Mouse (Mus musculus) naive thymus-derived CD4-positive, alpha-beta T cell, adult 5 months (primary cell): ENCODE results near the gene Pla2g4b. TPM values are rescaled to one million over a fixed set of nuclear protein-coding genes. Genes with fewer than 3 reads are reported as not detected.

ENCODE experiments used
- polyA plus RNA-seq: library from polyadenylated mRNA; unstranded; fragments of 100-300 nt; shearing (Covaris generic); gene quantifications from one replicate; pipeline ENCODE4 v1.2.1, GENCODE M21; 2017

The Pla2g4b gene
- polyA plus RNA-seq: 2.0 TPM

DNA sequence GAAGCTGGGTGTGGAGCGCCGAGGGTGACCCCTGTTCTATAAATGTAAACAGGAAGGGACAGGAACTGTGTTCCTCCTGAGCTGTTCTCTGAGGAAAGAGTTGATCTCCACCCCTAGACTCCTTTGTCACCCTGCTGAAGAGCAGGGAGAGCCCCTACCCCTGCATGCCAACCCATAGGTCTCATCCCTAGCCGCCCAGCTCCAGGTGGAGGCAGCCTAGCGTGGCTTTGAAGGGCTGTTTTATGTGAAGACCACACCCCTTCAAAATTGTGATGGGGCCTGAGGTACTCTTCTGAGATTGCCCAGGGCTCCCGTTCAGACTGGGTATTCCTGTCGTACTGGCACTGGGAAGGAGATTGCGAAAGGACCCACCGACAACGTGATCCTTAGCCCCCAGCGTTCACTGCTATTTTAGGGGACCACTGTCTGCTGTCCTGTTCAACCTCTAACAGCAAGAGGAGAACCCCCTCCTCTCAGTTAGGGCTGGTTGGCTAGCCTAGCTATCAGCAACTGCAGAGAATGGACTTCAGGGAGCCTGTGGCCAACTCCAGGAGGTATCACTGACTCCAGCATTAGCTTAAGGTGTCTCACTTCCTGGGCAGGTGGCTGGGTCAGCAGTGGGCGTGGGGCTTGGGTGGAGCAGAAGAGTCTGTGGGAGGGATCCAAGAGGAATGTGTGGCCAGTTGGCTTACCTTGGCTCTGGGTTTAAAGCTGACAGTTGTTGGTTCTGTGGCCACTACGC is at the start of gene Pla2g4b:
Pla2g4b (plus strand) TSS at position 692 of the 742 bp plus-strand sequence.

DNA sequence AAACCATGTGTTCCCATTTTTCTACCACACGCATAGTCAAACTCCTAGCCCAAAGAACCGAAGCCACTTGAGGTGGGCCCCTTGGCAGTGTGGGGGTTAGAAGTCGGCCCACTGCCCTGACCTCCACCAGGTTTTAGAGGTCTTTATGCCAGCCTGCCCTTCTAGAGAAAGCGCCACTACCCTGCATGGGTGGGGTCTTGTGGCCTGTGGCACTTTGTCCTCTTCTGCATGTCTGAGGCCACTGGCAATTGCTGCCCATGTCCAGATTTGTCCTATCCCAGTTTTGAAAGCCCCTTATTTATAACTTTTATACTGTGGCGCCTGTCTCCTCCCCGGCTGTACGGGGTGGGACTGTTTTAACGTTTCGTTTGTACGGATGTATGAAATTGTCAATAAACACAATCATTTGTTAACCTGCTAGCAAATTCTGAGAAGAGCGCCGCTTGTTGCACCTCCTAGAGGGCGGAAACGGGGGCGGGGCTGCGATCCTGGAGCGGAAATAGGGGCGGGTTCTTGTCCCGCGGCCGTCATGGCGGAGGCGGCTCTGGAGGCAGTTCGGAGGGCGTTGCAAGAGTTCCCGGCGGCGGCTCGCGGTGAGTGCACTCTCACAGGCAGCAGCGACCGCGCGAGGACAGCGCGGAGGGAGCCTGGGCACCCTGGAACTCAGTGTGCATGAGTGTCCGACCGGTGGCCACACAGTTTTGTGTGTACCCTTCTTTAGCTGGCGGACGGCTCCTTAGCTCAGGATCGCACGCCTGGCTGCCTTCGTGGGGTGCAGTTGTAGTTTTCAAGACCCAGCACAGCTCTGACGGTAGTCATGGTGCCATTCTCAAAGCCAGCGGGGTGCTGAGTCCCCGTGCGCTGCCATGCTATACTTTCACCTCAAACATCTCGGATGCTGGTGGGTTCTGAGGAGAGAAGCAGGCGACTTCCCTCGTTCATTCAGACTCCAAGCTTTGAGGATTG is 6.0 kb upstream of the Pla2g4b start, which contains the start of the genes Jmjd7 and Gm28042:
Jmjd7 (plus strand) TSS at position 500 of the 966 bp plus-strand sequence.
Gm28042 (plus strand) TSS at position 510 of the 966 bp plus-strand sequence.

Other genes starting within 250 kb of the Pla2g4b start
- gene Rpap1, start 245.9 kb upstream of the Pla2g4b start, polyA plus RNA-seq: 28.7 TPM
- gene Tyro3, start 235.7 kb upstream of the Pla2g4b start, polyA plus RNA-seq: 3.2 TPM
- 46.6 TPM for gene Mga, start 136.2 kb upstream of the Pla2g4b start, polyA plus RNA-seq
- gene Mapkbp1, start 60.7 kb upstream of the Pla2g4b start, polyA plus RNA-seq: 4.1 TPM
- gene Jmjd7, start 5.9 kb upstream of the Pla2g4b start, polyA plus RNA-seq: 9.0 TPM
- 2.5 TPM for gene Gm28042, start 5.9 kb upstream of the Pla2g4b start, polyA plus RNA-seq
- 15.6 TPM for gene Ehd4, start 121.2 kb downstream of the Pla2g4b start, polyA plus RNA-seq
- gene Pla2g4e, start 211.9 kb downstream of the Pla2g4b start, polyA plus RNA-seq: not detected